Mouse (Mus musculus): ENCODE data around the gene Dtnbp1.

DNA sequence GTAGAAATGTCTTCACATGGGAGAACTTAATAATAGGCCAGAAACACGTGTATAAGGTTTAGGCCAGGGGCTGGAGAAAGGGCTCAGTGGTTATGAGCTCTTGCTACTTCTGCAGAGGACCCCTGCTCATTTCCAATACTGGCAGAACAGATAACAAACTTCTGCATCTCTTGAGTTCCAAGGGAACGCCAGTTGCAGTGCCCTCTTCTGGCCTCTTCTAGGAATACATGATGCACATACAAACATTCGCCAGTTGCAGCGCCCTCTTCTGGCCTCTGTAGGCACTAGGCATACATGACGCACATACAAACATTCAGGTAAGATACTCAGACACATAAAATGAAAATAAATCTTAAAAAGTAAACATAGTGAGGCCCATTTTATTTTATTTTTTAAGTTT is 4.5 kb upstream of the Dtnbp1 start:
- TF ChIP-seq CTCF (IDR thresholded peaks at IDR 0.05; ENCODE audit: borderline replicate concordance, extremely low read depth, insufficient read depth, insufficient read length) (peak; percentile 47; the same call in 1 of the 2 replicates), POLR2A (IDR thresholded peaks at IDR 0.05; ENCODE audit: borderline replicate concordance, extremely low read depth, insufficient read depth, insufficient read length, poor library complexity, severe bottlenecking) (no peak)

Measured in brain, embryonic 14.5 days (tissue).